Mouse (Mus musculus): ENCODE results near the gene Itgav. TPM values are rescaled to one million over a fixed set of nuclear protein-coding genes. Genes with fewer than 3 reads are reported as not detected.

The Itgav gene
- polyA plus RNA-seq, 1 experiment from 2014 or later, result 55.4 TPM

GRCm38 (mm10) chr2:83759216-83759648, 35.0 kb downstream of the Itgav start:
- peak; percentile 88 for ATAC-seq (ENCODE audit: low FRiP score)
- Histone ChIP-seq H3K27me3 (no peaks in the 10 kb centered on the region), H3K9ac (peak overlapping the region; percentile 8; the same call in 1 of the 2 replicates), H3K4me3 (no peak overlapping the region), H3K27ac (peak overlapping the region; percentile 72), H3K36me3 (no peaks in the 10 kb centered on the region), H3K9me3 (replicated peaks) (no peaks in the 10 kb centered on the region), H3K4me1 (peaks cover 11% of the 10 kb centered on the region), H3K4me2 (replicated peaks) (peak overlapping the region; percentile 44)
- WGBS, result 25% methylated on average over 11 of the region's 11 CpGs

- H3K27me3 ChIP-seq, result no peaks in the 10 kb centered on the region
- no peak overlapping the region for H3K9ac ChIP-seq
- no peaks in the 10 kb centered on the region for H3K9me3 ChIP-seq (replicated peaks)
- H3K4me2 ChIP-seq (replicated peaks), result peak overlapping the region; percentile 44
- ATAC-seq (ENCODE audit: low FRiP score), result peak; percentile 81
- H3K4me1 ChIP-seq, result peaks cover 11% of the 10 kb centered on the region
- H3K36me3 ChIP-seq, result no peaks in the 10 kb centered on the region
- 44% methylated on average over 5 of the region's 5 CpGs for WGBS
- peak overlapping the region; percentile 72 for H3K27ac ChIP-seq
- no peak overlapping the region for H3K4me3 ChIP-seq
Observed at GRCm38 (mm10) chr2:83759667-83760066, 35.5 kb downstream of the Itgav start.

- 78% methylated on average over 1 of the region's 1 CpGs for WGBS
Observed at GRCm38 (mm10) chr2:83760112-83760511, 35.9 kb downstream of the Itgav start.

GRCm38 (mm10) chr2:83761506-83761905, 37.3 kb downstream of the Itgav start:
- no peaks in the 10 kb centered on the region for H3K27me3 ChIP-seq
- WGBS, result 56% methylated on average over 2 of the region's 2 CpGs
- no peak for ATAC-seq (ENCODE audit: low FRiP score)

More at GRCm38 (mm10) chr2:83760112-83760511, 35.9 kb downstream of the Itgav start:
- Histone ChIP-seq H3K4me2 (replicated peaks) (no peak overlapping the region), H3K4me3 (no peak overlapping the region), H3K9ac (no peak overlapping the region), H3K27me3 (no peaks in the 10 kb centered on the region), H3K9me3 (replicated peaks) (no peaks in the 10 kb centered on the region), H3K36me3 (no peaks in the 10 kb centered on the region), H3K27ac (no peak overlapping the region), H3K4me1 (peaks cover 11% of the 10 kb centered on the region)
- ATAC-seq (ENCODE audit: low FRiP score), result no peak

GRCm38 (mm10) chr2:83762106-83762855, 38.1 kb downstream of the Itgav start:
- Histone ChIP-seq H3K36me3 (no peaks in the 10 kb centered on the region), H3K4me3 (no peak overlapping the region), H3K4me2 (replicated peaks) (no peak overlapping the region), H3K9ac (no peak overlapping the region), H3K27me3 (no peaks in the 10 kb centered on the region), H3K27ac (no peak overlapping the region), H3K9me3 (replicated peaks) (no peaks in the 10 kb centered on the region), H3K4me1 (peaks cover 11% of the 10 kb centered on the region)
- 79% methylated on average over 7 of the region's 7 CpGs for WGBS
- no peak for ATAC-seq (ENCODE audit: low FRiP score)

More at GRCm38 (mm10) chr2:83761506-83761905, 37.3 kb downstream of the Itgav start:
- Histone ChIP-seq H3K4me2 (replicated peaks) (no peak overlapping the region), H3K9me3 (replicated peaks) (no peaks in the 10 kb centered on the region), H3K4me3 (no peak overlapping the region), H3K36me3 (no peaks in the 10 kb centered on the region), H3K4me1 (peaks cover 11% of the 10 kb centered on the region), H3K9ac (no peak overlapping the region), H3K27ac (no peak overlapping the region)

GRCm38 (mm10) chr2:83766058-83766457, 41.9 kb downstream of the Itgav start:
- Histone ChIP-seq H3K27ac (no peak overlapping the region), H3K4me3 (no peak overlapping the region), H3K9ac (no peak overlapping the region), H3K9me3 (replicated peaks) (no peaks in the 10 kb centered on the region), H3K4me1 (no peaks in the 10 kb centered on the region), H3K36me3 (no peaks in the 10 kb centered on the region), H3K4me2 (replicated peaks) (no peak overlapping the region), H3K27me3 (no peaks in the 10 kb centered on the region)
- WGBS, result 75% methylated on average over 6 of the region's 6 CpGs
- ATAC-seq (ENCODE audit: low FRiP score), result no peak

DNA sequence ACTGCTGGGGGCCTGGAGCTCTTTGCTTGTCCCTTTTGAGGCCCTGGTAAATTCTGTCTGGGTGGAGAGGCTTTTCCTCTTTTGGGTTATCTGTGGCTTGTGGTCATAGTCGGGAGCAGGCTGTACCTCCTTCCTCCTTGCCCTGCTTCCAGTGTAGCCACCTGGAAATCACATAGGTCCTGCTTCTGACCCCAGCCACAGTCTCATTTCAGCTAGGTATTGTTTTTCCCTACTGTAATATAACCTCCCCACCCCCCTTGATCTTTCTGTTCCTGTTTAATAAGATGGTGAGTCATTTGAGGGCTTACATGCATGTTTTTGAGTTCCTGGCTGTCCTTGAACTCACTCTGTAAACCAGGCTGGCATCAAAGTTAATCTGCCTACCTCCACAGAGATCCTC, 42.7 kb downstream of the Itgav start:
- H3K4me1 ChIP-seq, result no peaks in the 10 kb centered on the region
- H3K27me3 ChIP-seq, result no peaks in the 10 kb centered on the region
- no peak overlapping the region for H3K4me3 ChIP-seq
- H3K9me3 ChIP-seq (replicated peaks), result no peaks in the 10 kb centered on the region
- no peak overlapping the region for H3K4me2 ChIP-seq (replicated peaks)
- no peaks in the 10 kb centered on the region for H3K36me3 ChIP-seq
- no peak overlapping the region for H3K9ac ChIP-seq
- 83% methylated on average over 1 of the region's 1 CpGs for WGBS
- no peak for ATAC-seq (ENCODE audit: low FRiP score)
- H3K27ac ChIP-seq, result no peak overlapping the region

GRCm38 (mm10) chr2:83768311-83769047, 44.3 kb downstream of the Itgav start:
- Histone ChIP-seq H3K4me3 (no peak overlapping the region), H3K4me2 (replicated peaks) (no peak overlapping the region), H3K4me1 (no peaks in the 10 kb centered on the region), H3K36me3 (peaks cover 6% of the 10 kb centered on the region; the same call in 1 of the 2 replicates), H3K9me3 (replicated peaks) (no peaks in the 10 kb centered on the region), H3K27me3 (no peaks in the 10 kb centered on the region), H3K9ac (no peak overlapping the region), H3K27ac (no peak overlapping the region)
- no peak for ATAC-seq (ENCODE audit: low FRiP score)
- WGBS, result 87% methylated on average over 4 of the region's 4 CpGs

DNA sequence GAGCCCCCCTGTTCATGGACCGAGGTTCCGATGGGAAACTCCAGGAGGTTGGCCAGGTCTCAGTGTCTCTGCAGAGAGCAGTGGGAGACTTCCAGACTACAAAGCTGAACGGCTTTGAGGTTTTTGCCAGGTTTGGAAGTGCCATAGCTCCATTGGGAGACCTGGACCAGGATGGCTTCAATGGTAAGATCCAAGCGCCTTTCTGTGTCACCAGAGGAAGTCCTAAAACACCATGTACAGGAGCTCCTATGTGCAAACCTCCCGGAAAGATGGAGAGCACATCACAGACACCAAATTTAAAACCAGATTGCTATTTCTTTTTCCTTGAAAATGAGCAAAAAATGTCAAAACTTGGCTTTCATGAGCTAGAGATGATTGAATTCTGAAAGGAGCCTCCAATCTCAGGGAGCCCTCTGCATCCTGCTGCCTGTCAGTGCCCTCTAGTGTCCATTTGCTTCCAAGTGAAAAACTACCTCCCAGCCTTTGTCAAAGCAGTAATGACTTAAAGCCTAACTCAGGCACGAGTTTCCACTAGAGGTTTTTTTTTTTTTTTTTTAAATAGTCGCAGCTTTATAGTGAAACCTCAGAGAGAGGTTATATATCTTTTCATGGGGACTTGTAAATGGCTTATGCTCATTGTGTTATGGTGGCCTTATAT, 47.1 kb downstream of the Itgav start:
- H3K27ac ChIP-seq, result no peak overlapping the region
- no peaks in the 10 kb centered on the region for H3K4me1 ChIP-seq
- no peak overlapping the region for H3K4me2 ChIP-seq (replicated peaks)
- 68% methylated on average over 7 of the region's 7 CpGs for WGBS
- H3K36me3 ChIP-seq, result peaks cover 6% of the 10 kb centered on the region; the same call in 1 of the 2 replicates
- no peak overlapping the region for H3K4me3 ChIP-seq
- no peaks in the 10 kb centered on the region for H3K27me3 ChIP-seq
- no peaks in the 10 kb centered on the region for H3K9me3 ChIP-seq (replicated peaks)
- no peak overlapping the region for H3K9ac ChIP-seq
- peak; percentile 67; the same call in 1 of the 2 replicates for ATAC-seq (ENCODE audit: low FRiP score)

GRCm38 (mm10) chr2:83791330-83792073, 67.3 kb downstream of the Itgav start:
- no peak overlapping the region for H3K9ac ChIP-seq
- no peak overlapping the region for H3K27ac ChIP-seq
- H3K4me3 ChIP-seq, result no peak overlapping the region
- no peaks in the 10 kb centered on the region for H3K27me3 ChIP-seq
- peak; percentile 89 for ATAC-seq (ENCODE audit: low FRiP score)
- 72% methylated on average over 20 of the region's 20 CpGs for WGBS
- no peaks in the 10 kb centered on the region for H3K4me1 ChIP-seq
- no peaks in the 10 kb centered on the region for H3K9me3 ChIP-seq (replicated peaks)
- peaks cover 9% of the 10 kb centered on the region for H3K36me3 ChIP-seq
- H3K4me2 ChIP-seq (replicated peaks), result no peak overlapping the region; the same call in 1 of the 2 replicates

- peak; percentile 53; the same call in 1 of the 2 replicates for ATAC-seq (ENCODE audit: low FRiP score)
- H3K4me2 ChIP-seq (replicated peaks), result no peak overlapping the region; the same call in 1 of the 2 replicates
- no peaks in the 10 kb centered on the region for H3K9me3 ChIP-seq (replicated peaks)
- H3K4me3 ChIP-seq, result no peak overlapping the region
- H3K27ac ChIP-seq, result no peak overlapping the region
- no peaks in the 10 kb centered on the region for H3K4me1 ChIP-seq
- no peak overlapping the region for H3K9ac ChIP-seq
- 73% methylated on average over 4 of the region's 4 CpGs for WGBS
- H3K36me3 ChIP-seq, result peaks cover 12% of the 10 kb centered on the region
- no peaks in the 10 kb centered on the region for H3K27me3 ChIP-seq
Observed at GRCm38 (mm10) chr2:83792102-83792501, 67.9 kb downstream of the Itgav start.

All from hindbrain, embryonic 12.5 days (tissue).